Mouse (Mus musculus) hindbrain, embryonic 12.5 days (tissue): ENCODE data around the gene Steap1. TPM values are rescaled to one million over a fixed set of nuclear protein-coding genes. Genes with fewer than 3 reads are reported as not detected.

Experiments used
- ATAC-seq: fragments of 200-750 bp; cut with Nextera tagmentation; 2 replicates; pipeline ENCODE4 v1.8.0; 2017; ENCODE audit warnings: moderate TSS enrichment; ENCODE audit not compliant: low FRiP score
- H3K27ac ChIP-seq: fragments of 300-500 bp; sonication (generic); 2 replicates; pipeline ENCODE4 v1.5.1; 2016; ENCODE audit warnings: mild to moderate bottlenecking
- H3K27me3 ChIP-seq: fragments of 300-500 bp; sonication (generic); 2 replicates; pipeline ENCODE4 v1.6.1; 2016; ENCODE audit warnings: mild to moderate bottlenecking
- H3K36me3 ChIP-seq: fragments of 300-500 bp; sonication (generic); 2 replicates; pipeline ENCODE4 v1.6.1; 2016; ENCODE audit warnings: mild to moderate bottlenecking
- H3K4me1 ChIP-seq: fragments of 300-500 bp; sonication (generic); 2 replicates; pipeline ENCODE4 v1.6.1; 2016
- H3K4me2 ChIP-seq: fragments of 300-500 bp; sonication (generic); replicated peaks from 2 replicates; pipeline ENCODE4 v1.6.1; 2016; ENCODE audit warnings: mild to moderate bottlenecking
- H3K4me3 ChIP-seq: fragments of 300-500 bp; sonication (generic); 2 replicates; pipeline ENCODE4 v1.5.1; 2016; ENCODE audit warnings: mild to moderate bottlenecking
- H3K9ac ChIP-seq: fragments of 300-500 bp; sonication (generic); 2 replicates; pipeline ENCODE4 v1.6.1; 2016; ENCODE audit warnings: mild to moderate bottlenecking, moderate library complexity
- H3K9me3 ChIP-seq: fragments of 300-500 bp; sonication (generic); replicated peaks from 2 replicates; pipeline ENCODE4 v1.6.1; 2016; ENCODE audit warnings: mild to moderate bottlenecking
- WGBS: fragments of 180-500 bp; shearing (Covaris S2); methylation state at CpG from one replicate; pipeline ENCODE4 v1.1.7; 2016; 5-methylcytosine and 5-hydroxymethylcytosine counted together
- polyA plus RNA-seq: library from polyadenylated mRNA; unstranded; fragments of >200 nt; fragmentation: Nextera tagmentation; extraction: Ambion mirVana; gene quantifications from 2 replicates; pipeline ENCODE4 v1.2.1, GENCODE M21; 2016

The Steap1 gene
- polyA plus RNA-seq, 1 experiment from 2014 or later: 2.5 TPM

DNA sequence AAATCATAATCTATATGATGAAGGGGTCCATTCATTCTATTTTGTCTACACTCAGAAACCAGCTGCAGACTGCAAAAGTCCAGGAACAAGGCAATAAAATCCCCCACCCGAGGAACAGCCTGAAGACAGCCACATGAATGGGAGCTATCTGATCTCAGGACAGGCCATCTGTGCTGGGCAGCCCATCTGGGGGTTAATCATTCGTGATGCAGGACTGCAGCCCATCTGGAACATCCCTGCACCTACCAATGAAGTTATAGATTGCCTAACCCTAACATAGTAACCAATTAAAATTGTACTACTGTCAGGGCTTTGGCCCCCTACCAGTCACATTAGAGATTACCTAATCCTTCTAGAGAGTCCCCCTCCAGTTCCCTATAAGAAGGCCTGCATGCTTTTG lies 44.1 kb downstream of the Steap1 start:
- H3K4me2 ChIP-seq: no peak overlapping the region
- no peak overlapping the region for H3K27ac ChIP-seq
- 46% methylated on average over 2 of the region's 2 CpGs for WGBS
- H3K9me3 ChIP-seq: no peaks in the 10 kb centered on the region
- no peak for ATAC-seq
- no peaks in the 10 kb centered on the region for H3K36me3 ChIP-seq
- H3K9ac ChIP-seq: no peak overlapping the region
- H3K27me3 ChIP-seq: no peaks in the 10 kb centered on the region; the same call in 1 of the 2 replicates
- no peak overlapping the region for H3K4me3 ChIP-seq
- H3K4me1 ChIP-seq: no peaks in the 10 kb centered on the region

DNA sequence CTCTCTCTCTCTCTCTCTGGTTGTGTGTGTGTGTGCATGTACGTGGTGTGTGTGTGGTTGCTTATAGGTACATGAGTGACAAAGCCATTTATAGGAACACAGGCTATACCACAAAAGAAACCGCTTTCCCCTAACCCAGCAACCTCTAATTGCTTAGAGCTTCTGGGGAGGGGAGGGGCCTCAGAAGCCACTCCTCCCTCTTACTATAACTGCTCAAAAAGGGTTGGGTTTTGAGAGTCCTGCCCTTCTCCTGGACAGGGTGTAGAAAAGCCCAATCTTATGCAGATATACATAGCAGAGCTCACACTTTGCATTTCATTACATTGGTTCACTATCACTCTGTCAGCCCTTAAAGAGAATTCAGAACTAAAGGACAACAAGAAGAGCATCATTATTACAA lies 48.7 kb downstream of the Steap1 start:
- Histone ChIP-seq H3K27me3 (no peaks in the 10 kb centered on the region; the same call in 1 of the 2 replicates), H3K9me3 (no peaks in the 10 kb centered on the region), H3K9ac (no peak overlapping the region), H3K4me3 (no peak overlapping the region), H3K4me1 (no peaks in the 10 kb centered on the region), H3K4me2 (no peak overlapping the region), H3K27ac (no peak overlapping the region), H3K36me3 (no peaks in the 10 kb centered on the region)
- 89% methylated on average over 2 of the region's 2 CpGs for WGBS
- no peak for ATAC-seq

DNA sequence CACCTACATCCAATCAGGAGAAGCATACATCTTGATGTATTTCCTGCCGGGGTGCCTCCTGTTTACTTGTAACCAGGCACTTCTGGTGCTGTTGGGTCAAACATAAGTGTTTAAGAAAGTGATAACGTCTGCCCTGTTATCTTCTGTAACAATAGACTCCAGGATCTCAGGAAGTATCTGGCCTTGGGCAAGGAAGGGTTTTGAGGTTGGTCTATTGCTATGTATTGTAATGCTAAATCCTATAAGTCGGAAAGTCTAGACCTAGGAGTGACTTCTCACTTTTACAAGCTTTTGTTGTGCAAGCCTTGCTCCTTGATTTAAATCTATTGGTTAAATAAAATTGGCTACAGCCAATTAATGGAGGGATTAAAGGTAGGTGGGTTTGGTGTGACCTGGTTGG lies 50.3 kb downstream of the Steap1 start:
- no peak overlapping the region for H3K4me3 ChIP-seq
- H3K4me1 ChIP-seq: no peaks in the 10 kb centered on the region
- no peak for ATAC-seq
- WGBS: 78% methylated on average over 3 of the region's 3 CpGs
- H3K9me3 ChIP-seq: no peaks in the 10 kb centered on the region
- H3K4me2 ChIP-seq: no peak overlapping the region
- no peaks in the 10 kb centered on the region; the same call in 1 of the 2 replicates for H3K27me3 ChIP-seq
- H3K36me3 ChIP-seq: no peaks in the 10 kb centered on the region
- H3K27ac ChIP-seq: no peak overlapping the region
- H3K9ac ChIP-seq: no peak overlapping the region

DNA sequence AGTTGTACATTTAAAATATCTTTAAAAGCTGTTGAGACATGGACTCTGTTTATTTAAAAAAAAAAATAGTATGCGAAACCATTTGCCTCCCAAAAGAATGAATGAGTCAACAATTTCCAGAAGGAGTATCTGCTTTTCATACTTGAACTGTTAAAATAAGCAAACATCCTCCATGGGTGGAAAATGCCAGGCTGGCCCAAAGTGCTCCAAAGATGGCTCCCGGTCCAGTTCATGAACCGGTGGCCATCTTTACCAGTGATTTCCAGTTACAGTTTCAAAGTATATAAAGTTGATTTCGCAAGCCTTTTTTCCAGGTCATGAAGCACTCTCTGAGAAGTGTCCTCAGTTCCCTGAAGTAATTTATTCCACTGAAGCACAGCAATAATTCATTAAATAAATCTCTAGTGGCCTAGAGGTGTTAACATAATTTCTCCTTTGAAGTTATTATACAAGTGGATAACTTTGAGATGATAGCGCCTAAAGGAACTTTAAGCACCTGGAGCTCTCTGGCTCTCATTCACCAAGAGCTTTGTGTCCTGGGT lies 53.7 kb downstream of the Steap1 start:
- no peaks in the 10 kb centered on the region for H3K9me3 ChIP-seq
- ATAC-seq: no peak
- H3K9ac ChIP-seq: no peak overlapping the region
- no peak overlapping the region for H3K4me2 ChIP-seq
- H3K4me3 ChIP-seq: no peak overlapping the region
- H3K27me3 ChIP-seq: no peaks in the 10 kb centered on the region; the same call in 1 of the 2 replicates
- no peaks in the 10 kb centered on the region for H3K4me1 ChIP-seq
- no peak overlapping the region for H3K27ac ChIP-seq
- WGBS: 94% methylated on average over 5 of the region's 5 CpGs
- no peaks in the 10 kb centered on the region for H3K36me3 ChIP-seq

DNA sequence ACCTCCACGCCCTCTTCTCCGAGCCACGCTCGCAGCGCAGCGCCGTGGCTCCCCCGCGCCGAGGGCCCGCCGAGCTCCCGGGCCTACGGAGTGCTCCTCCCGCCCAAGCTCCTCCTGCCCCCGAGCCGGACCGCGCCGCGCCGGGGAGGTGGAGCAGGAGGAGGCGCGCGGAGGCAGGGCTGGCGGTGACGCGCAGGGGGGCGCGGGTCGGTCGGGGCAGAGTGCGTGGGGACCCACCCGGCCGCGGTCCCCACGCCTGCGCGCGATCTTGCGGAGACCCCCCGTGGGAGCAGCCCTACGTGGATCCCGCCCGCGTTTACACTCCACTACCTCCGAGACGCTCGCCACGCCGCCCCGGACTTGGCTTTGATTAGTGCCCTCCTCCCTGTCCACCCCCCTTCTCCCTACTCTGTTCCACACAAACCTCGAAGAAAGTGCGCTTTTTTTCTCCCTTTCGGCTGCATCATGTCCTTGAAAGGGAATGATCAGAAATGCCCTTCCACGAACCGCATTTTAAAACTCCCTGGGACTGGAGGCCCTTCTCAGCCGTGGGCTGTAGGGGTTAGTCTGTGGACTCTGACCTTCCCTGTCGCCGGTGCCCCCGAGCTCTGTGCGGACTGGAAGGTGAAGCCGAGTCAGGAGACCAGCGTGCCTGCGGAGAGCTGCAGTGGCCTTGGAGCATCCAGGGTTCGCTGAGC lies 55.0 kb downstream of the Steap1 start, which contains the start of gene Steap2:
Steap2 (minus strand) TSS at position 623 of the 698 bp plus-strand sequence.
- ATAC-seq: peak; percentile 92
- H3K27ac ChIP-seq: no peak within 1 kb of the TSS
- peak within 1 kb of the TSS; percentile 91 for H3K9ac ChIP-seq
- under 1% methylated on average over 65 of the region's 66 CpGs for WGBS
- no peaks in the 10 kb centered on the region for H3K4me1 ChIP-seq
- no peaks in the 10 kb centered on the region for H3K9me3 ChIP-seq
- H3K27me3 ChIP-seq: no peaks in the 10 kb centered on the region
- H3K4me2 ChIP-seq: peak within 1 kb of the TSS; percentile 92
- no peaks in the 10 kb centered on the region for H3K36me3 ChIP-seq
- peak within 1 kb of the TSS; percentile 83 for H3K4me3 ChIP-seq

DNA sequence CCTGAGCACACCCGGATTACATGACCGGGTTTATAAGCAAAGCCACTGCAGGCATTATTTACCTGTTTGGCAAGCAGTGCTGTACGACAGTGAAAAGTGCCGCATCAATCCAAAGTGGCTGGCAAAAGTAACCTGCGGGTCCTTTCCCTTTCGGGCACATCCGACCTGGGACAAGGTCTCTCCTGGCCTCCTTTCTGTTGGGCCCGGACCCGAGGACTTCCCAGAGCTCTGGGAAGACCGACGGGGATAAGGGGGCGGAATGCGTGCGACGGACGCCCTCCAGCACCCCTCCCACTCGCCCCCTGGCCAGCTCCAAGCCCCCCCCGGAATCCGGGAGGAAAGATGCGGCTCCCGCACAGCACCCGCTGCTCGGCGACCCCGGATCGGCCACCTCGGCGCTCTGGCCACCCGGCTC lies 55.6 kb downstream of the Steap1 start:
- Histone ChIP-seq H3K27ac (no peak overlapping the region), H3K4me1 (no peaks in the 10 kb centered on the region), H3K9ac (peak overlapping the region; percentile 91), H3K4me3 (peak overlapping the region; percentile 83), H3K27me3 (no peaks in the 10 kb centered on the region), H3K9me3 (no peaks in the 10 kb centered on the region), H3K4me2 (peak overlapping the region; percentile 92), H3K36me3 (no peaks in the 10 kb centered on the region)
- under 1% methylated on average over 28 of the region's 29 CpGs for WGBS
- peak; percentile 66 for ATAC-seq

DNA sequence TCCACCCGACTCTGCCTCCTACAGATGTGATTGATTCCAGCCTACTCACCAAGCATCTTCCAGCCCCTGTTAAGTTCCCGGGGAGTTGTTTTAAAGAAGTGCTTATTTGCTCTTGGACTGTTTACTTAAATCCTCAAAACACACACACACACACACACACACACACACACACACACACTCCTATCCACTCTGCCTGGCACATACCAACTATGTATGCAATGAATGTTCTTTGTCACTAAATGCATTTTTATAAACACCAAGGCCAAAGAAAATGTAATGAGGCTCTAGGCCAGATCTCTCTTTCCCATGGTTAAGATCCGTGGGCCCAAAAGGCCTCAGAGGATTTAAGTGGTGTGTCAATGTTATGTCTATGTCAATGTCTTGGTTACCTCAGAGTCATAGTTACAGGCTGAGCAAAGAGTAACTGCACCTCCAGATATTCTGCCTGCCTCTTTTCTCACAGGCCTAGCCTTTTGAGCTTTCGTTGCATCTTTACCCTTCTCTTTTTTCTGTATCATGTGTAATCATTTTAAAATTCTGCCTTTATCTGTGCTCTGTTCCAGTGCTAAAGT lies 56.9 kb downstream of the Steap1 start:
- Histone ChIP-seq H3K27me3 (no peaks in the 10 kb centered on the region), H3K4me2 (no peak overlapping the region), H3K4me3 (no peak overlapping the region), H3K27ac (no peak overlapping the region), H3K9ac (no peak overlapping the region), H3K9me3 (no peaks in the 10 kb centered on the region), H3K4me1 (no peaks in the 10 kb centered on the region), H3K36me3 (no peaks in the 10 kb centered on the region)
- WGBS: 68% methylated on average over 4 of the region's 4 CpGs
- no peak for ATAC-seq

DNA sequence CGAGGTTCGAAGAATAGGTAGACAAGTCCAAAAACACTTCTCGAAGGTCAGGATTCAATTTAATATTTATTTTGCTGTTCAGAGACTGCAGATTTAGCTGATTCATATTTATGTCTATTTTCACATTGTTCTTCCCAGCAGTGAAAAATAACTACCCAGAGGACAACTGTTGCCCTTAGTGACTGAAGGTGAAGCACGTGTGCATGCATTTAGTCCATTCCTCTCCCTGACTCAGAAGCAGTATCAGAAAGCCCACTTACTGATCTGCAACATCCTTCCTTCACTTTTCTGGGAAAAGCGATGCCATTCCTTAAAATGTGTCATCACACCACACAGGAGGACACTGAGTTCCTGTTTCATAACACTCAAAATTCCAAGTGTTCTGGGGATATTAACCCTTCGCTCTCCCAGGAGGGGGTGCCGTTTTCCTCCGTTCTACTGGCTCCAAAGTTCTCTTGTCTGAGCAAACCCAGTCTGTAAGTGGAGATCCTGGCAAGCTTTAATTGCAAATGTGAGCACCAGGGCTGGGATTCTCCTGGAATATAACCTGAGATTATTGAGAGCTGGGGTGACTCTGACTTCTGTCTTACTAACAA lies 60.1 kb downstream of the Steap1 start:
- H3K4me2 ChIP-seq: no peak overlapping the region
- no peaks in the 10 kb centered on the region for H3K4me1 ChIP-seq
- WGBS: 85% methylated on average over 8 of the region's 8 CpGs
- H3K27ac ChIP-seq: no peak overlapping the region
- ATAC-seq: no peak
- no peak overlapping the region for H3K4me3 ChIP-seq
- H3K9me3 ChIP-seq: no peaks in the 10 kb centered on the region
- H3K27me3 ChIP-seq: no peaks in the 10 kb centered on the region
- H3K9ac ChIP-seq: no peak overlapping the region
- H3K36me3 ChIP-seq: no peaks in the 10 kb centered on the region

DNA sequence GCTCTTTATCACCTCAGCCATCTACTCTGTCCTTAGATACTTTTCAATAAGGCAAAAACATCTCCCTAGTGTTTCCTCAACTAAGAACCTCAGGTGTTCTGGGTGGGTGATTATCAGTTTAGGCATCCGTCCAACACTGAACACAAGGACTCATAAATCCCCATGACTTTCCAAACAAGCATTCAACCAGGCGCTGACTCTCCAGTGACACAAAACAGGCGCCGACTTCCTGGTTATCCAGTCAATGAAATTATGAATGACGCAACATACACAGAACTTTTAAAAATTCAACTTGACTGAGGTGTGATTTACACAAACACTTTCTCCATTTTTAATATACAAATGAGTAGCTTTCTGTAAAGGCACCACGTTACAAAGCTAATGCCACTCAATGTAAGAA lies 60.9 kb downstream of the Steap1 start:
- no peaks in the 10 kb centered on the region for H3K9me3 ChIP-seq
- H3K27me3 ChIP-seq: no peaks in the 10 kb centered on the region
- no peaks in the 10 kb centered on the region for H3K36me3 ChIP-seq
- no peaks in the 10 kb centered on the region for H3K4me1 ChIP-seq
- no peak overlapping the region for H3K4me3 ChIP-seq
- no peak for ATAC-seq
- no peak overlapping the region for H3K4me2 ChIP-seq
- 93% methylated on average over 6 of the region's 6 CpGs for WGBS
- H3K9ac ChIP-seq: no peak overlapping the region
- H3K27ac ChIP-seq: no peak overlapping the region

DNA sequence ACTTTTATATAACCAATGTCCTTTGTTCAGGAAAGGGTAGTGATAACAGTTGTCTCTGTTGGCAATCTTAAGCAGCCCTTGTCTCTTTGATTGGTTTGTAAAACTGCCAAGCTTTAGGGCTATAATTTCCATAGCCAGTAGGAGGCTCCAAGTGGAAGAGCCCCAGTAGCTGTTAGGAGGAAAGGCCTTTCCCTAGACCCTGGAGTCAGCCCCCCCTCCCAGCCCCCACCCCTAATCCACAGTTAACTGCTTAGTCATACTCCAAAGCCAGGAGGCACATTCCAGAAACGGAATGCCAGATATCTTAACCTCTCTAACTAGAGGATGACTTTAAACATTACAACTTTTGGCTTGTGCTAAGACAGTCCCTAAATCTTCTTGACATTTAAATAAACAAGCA lies 62.2 kb downstream of the Steap1 start:
- Histone ChIP-seq H3K36me3 (no peaks in the 10 kb centered on the region), H3K4me1 (no peaks in the 10 kb centered on the region), H3K9me3 (no peaks in the 10 kb centered on the region), H3K9ac (no peak overlapping the region), H3K27ac (no peak overlapping the region), H3K27me3 (no peaks in the 10 kb centered on the region), H3K4me3 (no peak overlapping the region), H3K4me2 (no peak overlapping the region)
- no peak for ATAC-seq
- 10% methylated on average over 1 of the region's 1 CpGs for WGBS
